8 mouse cellular contexts compared by ENCODE assay signal in genomic region chr16:35270353-35270934, GRCm38 (mm10).
DNase-seq lines count a peak whose midpoint lies in the region; ATAC-seq and TF ChIP-seq lines count a peak whose summit lies in the region.

No protein-coding gene starts in this region.

- ATAC-seq in limb, embryonic 14.5 days (ENCODE audit: low FRiP score, low read depth), result peak; percentile 54
- peak; percentile 20; the same call in 1 of the 2 replicates for ATAC-seq in stomach, embryonic 15.5 days (ENCODE audit: insufficient read depth, low FRiP score, low read depth)

- no peak overlapping the region for H3K4me2 ChIP-seq in limb, embryonic 14.5 days (replicated peaks; ENCODE audit: low read depth, low read length, severe bottlenecking)
- H3K4me2 ChIP-seq in stomach, embryonic 15.5 days, result no peak overlapping the region

- no peaks in the 10 kb centered on the region for H3K27me3 ChIP-seq in limb, embryonic 14.5 days (ENCODE audit: control insufficient read depth, insufficient read depth, low read length)
- H3K27me3 ChIP-seq in stomach, embryonic 15.5 days (replicated peaks), result no peaks in the 10 kb centered on the region; the same call in 1 of the 2 replicates

- no peak overlapping the region for H3K27ac ChIP-seq in limb, embryonic 14.5 days (replicated peaks; ENCODE audit: low read depth, low read length)
- no peak overlapping the region for H3K27ac ChIP-seq in stomach, embryonic 15.5 days

- H3K9ac ChIP-seq in limb, embryonic 14.5 days (ENCODE audit: low read depth, low read length, severe bottlenecking), result no peak overlapping the region
- H3K9ac ChIP-seq in stomach, embryonic 15.5 days, result no peak overlapping the region

- H3K9me3 ChIP-seq in limb, embryonic 14.5 days (ENCODE audit: control insufficient read depth, low read length), result no peaks in the 10 kb centered on the region
- no peaks in the 10 kb centered on the region for H3K9me3 ChIP-seq in stomach, embryonic 15.5 days

- peak; percentile 87 for DNase-seq in 3T3-L1 (ENCODE audit: low read depth, low spot score)
- peak; percentile 89 for DNase-seq in adrenal gland, postnatal 14 days
- peak; percentile 84 for DNase-seq in embryo, embryonic 9.5 days (ENCODE audit: extremely low spot score)
- peak; percentile 73 to 90 for DNase-seq in heart, adult 18-20 months
- peak; percentile 91 for DNase-seq in kidney, adult 9 months
- DNase-seq in limb, embryonic 14.5 days (ENCODE audit: low spot score), result peak; percentile 92
- DNase-seq in neural tube, embryonic 10.5 days (ENCODE audit: extremely low spot score, low spot score), result peak; percentile 87

- TF ChIP-seq POLR2A in limb, embryonic 14.5 days (IDR thresholded peaks at IDR 0.05; ENCODE audit: borderline replicate concordance, extremely low read depth, insufficient read depth, insufficient read length), result no peak

- WGBS in limb, embryonic 14.5 days, result 39% methylated on average over 10 of the region's 10 CpGs
- WGBS in stomach, embryonic 15.5 days, result 37% methylated on average over 10 of the region's 10 CpGs

- H3K4me3 ChIP-seq in limb, embryonic 14.5 days (replicated peaks; ENCODE audit: low read length), result no peak overlapping the region
- H3K4me3 ChIP-seq in stomach, embryonic 15.5 days (replicated peaks), result no peak overlapping the region

- no peaks in the 10 kb centered on the region for H3K36me3 ChIP-seq in limb, embryonic 14.5 days (ENCODE audit: control insufficient read depth, insufficient read depth, low read length)
- H3K36me3 ChIP-seq in stomach, embryonic 15.5 days, result no peaks in the 10 kb centered on the region

- H3K4me1 ChIP-seq in limb, embryonic 14.5 days (ENCODE audit: control insufficient read depth, insufficient read depth, low read length), result no peaks in the 10 kb centered on the region
- no peaks in the 10 kb centered on the region; the same call in 1 of the 2 replicates for H3K4me1 ChIP-seq in stomach, embryonic 15.5 days
